ENCODE assay signal across 10 mouse cellular contexts in the genomic region with DNA sequence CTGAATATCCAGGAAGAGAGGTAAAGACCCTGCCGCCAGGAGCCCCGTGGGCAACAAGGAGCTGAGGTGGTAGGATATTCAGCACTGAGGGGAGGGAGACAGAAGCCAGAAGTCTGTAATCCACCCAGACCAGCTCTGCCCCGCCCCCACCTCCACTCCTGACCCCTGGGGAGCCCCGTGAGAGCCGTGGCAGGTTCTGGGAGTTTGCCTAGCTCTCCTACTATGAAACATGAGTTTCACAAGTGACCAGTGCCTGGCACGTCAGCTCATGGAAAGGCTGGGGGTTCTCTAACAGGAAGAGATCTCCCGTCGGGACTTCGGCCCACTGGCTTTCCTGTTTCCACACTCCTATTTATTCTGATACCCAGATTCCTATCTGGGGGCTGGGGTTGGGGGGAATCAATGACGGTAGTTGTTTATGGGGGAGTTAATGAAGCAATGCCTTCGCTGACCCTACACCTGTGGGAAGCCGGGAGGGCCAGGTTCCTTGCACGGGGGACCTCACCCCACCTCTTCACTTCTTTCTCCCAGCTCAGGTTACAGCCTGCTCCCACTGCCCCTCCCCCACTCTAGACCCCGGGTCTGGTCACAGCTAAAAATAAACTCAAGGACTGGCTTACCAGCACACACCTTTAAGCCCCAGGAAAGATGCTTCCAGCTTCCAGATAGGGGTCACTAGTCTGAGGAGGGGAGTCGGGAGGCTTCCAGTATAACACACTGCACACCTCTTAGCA. TPM values are rescaled to one million over a fixed set of nuclear protein-coding genes. Genes with fewer than 3 reads are reported as not detected.
A peak's percentile ranks its signal among the peaks of the same experiment; 100 is the strongest.
DNase-seq lines count a peak whose midpoint lies in the region; ATAC-seq lines count a peak whose summit lies in the region.
"Had no signal": no experiment of that assay in that cellular context is flagged by ENCODE, and none has a peak within 500 bp of the region (broad histone marks: within the 10 kb centered on the region; RNA-seq: fewer than 3 reads in every experiment).

No protein-coding gene starts in this region.

- peaks cover 100% of the 10 kb centered on the region for H3K4me1 ChIP-seq in heart, embryonic 10.5 days
- H3K4me1 ChIP-seq in lung, embryonic 15.5 days = peaks cover 86% of the 10 kb centered on the region
- peaks cover 83% of the 10 kb centered on the region for H3K4me1 ChIP-seq in limb, embryonic 15.5 days

- H3K36me3 ChIP-seq in heart, embryonic 10.5 days = no peaks in the 10 kb centered on the region
- no peaks in the 10 kb centered on the region for H3K36me3 ChIP-seq in lung, embryonic 15.5 days
- no peaks in the 10 kb centered on the region for H3K36me3 ChIP-seq in limb, embryonic 15.5 days

- H3K9me3 ChIP-seq in heart, embryonic 10.5 days = no peaks in the 10 kb centered on the region
- no peaks in the 10 kb centered on the region for H3K9me3 ChIP-seq in lung, embryonic 15.5 days
- H3K9me3 ChIP-seq in limb, embryonic 15.5 days = no peaks in the 10 kb centered on the region

- WGBS in heart, embryonic 10.5 days = 3% methylated on average over 15 of the region's 15 CpGs
- WGBS in lung, embryonic 15.5 days = 12% methylated on average over 15 of the region's 15 CpGs
- WGBS in limb, embryonic 15.5 days = 8% methylated on average over 15 of the region's 15 CpGs

- peak overlapping the region; percentile 98 for H3K27ac ChIP-seq in heart, embryonic 10.5 days
- peak overlapping the region; percentile 89 for H3K27ac ChIP-seq in lung, embryonic 15.5 days
- H3K27ac ChIP-seq in limb, embryonic 15.5 days = peak overlapping the region; percentile 57; the same call in 1 of the 2 replicates

- ATAC-seq in lung, embryonic 15.5 days (ENCODE audit: borderline replicate concordance, extremely low read depth, low FRiP score, low TSS enrichment) = no peak
- no peak for ATAC-seq in limb, embryonic 15.5 days (ENCODE audit: insufficient number of reproducible peaks, low FRiP score, low TSS enrichment, low read depth)

- no peak for DNase-seq in heart, embryonic 10.5 days (ENCODE audit: low spot score)
- DNase-seq in heart, postnatal 4 days = no peak
- no peak for DNase-seq in lung, postnatal 4 days
- DNase-seq in embryo, embryonic 9.5 days (ENCODE audit: extremely low spot score) = peak; percentile 66
- no peak for DNase-seq in testis, postnatal 10 days (ENCODE audit: low spot score)
- no peak for DNase-seq in retina, embryonic 14.5 days (ENCODE audit: low spot score)
- DNase-seq: cerebellum, adult 11 months; lung, postnatal 10 days had no signal

- H3K27me3 ChIP-seq in heart, embryonic 10.5 days (ENCODE audit: insufficient read depth, poor library complexity, severe bottlenecking) = no peaks in the 10 kb centered on the region
- no peaks in the 10 kb centered on the region for H3K27me3 ChIP-seq in lung, embryonic 15.5 days
- H3K27me3 ChIP-seq in limb, embryonic 15.5 days = no peaks in the 10 kb centered on the region

- peak overlapping the region; percentile 48 for H3K4me3 ChIP-seq in heart, embryonic 10.5 days
- no peak overlapping the region for H3K4me3 ChIP-seq in lung, embryonic 15.5 days
- H3K4me3 ChIP-seq in limb, embryonic 15.5 days = no peak overlapping the region

- H3K4me2 ChIP-seq in lung, embryonic 15.5 days = peak overlapping the region; percentile 24
- H3K4me2 ChIP-seq in limb, embryonic 15.5 days = peak overlapping the region; percentile 15; the same call in 1 of the 2 replicates

- H3K9ac ChIP-seq in lung, embryonic 15.5 days = no peak overlapping the region
- no peak overlapping the region for H3K9ac ChIP-seq in limb, embryonic 15.5 days

RNA-seq across cellular contexts. Expression of a gene that starts 19.4 kb away (rescaled TPM):
- 17.9 and 18.8 TPM in 2 replicates for polyA plus RNA-seq in heart, embryonic 10.5 days (2016; fragmentation: Nextera tagmentation; extraction: Ambion mirVana)
- 10 to 100 TPM; 42.1 to 43.3 TPM for total RNA-seq in heart, postnatal 4 days (2021)
- polyA plus RNA-seq in lung, embryonic 15.5 days (2015; fragmentation: Nextera tagmentation; extraction: Ambion mirVana) = 6.5 and 7.7 TPM in 2 replicates
- polyA plus RNA-seq in limb, embryonic 15.5 days (2015; fragmentation: Nextera tagmentation; extraction: Ambion mirVana) = 8.1 and 8.2 TPM in 2 replicates

RNA-seq across cellular contexts. Expression of a gene that starts 59.4 kb away (rescaled TPM):
- polyA plus RNA-seq in heart, embryonic 10.5 days (2016; fragmentation: Nextera tagmentation; extraction: Ambion mirVana) = 5.7 and 6.3 TPM in 2 replicates
- total RNA-seq in heart, postnatal 4 days (2021) = 1 to 10 TPM; 6.9 to 8.2 TPM
- 13.3 and 13.6 TPM in 2 replicates for polyA plus RNA-seq in lung, embryonic 15.5 days (2015; fragmentation: Nextera tagmentation; extraction: Ambion mirVana)
- 16.0 and 17.9 TPM in 2 replicates for polyA plus RNA-seq in limb, embryonic 15.5 days (2015; fragmentation: Nextera tagmentation; extraction: Ambion mirVana)
